Mouse (Mus musculus) lung, postnatal 36 days (tissue): ENCODE measurements around the gene Ppp4r1.
A peak's percentile ranks its signal among the peaks of the same experiment; 100 is the strongest.

ENCODE experiments used
- DNase-seq: peaks from one replicate; pipeline ENCODE4 v3.0.0; 2022; ENCODE audit warnings: mixed read lengths

Ppp4r1 gene

GRCm38 (mm10) chr17:65865265-65865664, 82.9 kb downstream of the Ppp4r1 start:
- DNase-seq = no peak

- no peak for DNase-seq
Observed at GRCm38 (mm10) chr17:65866201-65866600, 83.8 kb downstream of the Ppp4r1 start.

- no peak for DNase-seq
Observed at GRCm38 (mm10) chr17:65867996-65868395, 85.6 kb downstream of the Ppp4r1 start.

GRCm38 (mm10) chr17:65869720-65870119, 87.3 kb downstream of the Ppp4r1 start:
- DNase-seq = no peak

DNA sequence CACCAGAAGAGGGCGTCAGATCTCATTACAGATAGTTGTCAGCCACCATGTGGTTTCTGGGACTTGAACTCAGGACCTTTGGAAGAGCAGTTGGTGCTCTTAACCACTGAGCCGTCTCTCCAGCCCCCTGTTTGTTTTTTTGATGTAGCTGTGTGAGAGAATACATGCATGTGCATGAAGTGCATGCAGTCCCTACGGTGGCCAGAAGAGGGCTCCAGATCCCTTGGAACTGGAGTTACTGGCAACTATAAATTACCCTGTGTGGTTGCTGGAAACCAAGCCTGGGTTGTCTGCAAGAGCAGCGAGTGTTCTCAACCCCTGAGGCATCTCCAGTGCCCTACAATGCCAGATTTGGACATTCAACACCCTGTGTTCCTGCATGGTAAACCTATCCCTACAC, 87.8 kb downstream of the Ppp4r1 start:
- DNase-seq = peak; percentile 93

DNA sequence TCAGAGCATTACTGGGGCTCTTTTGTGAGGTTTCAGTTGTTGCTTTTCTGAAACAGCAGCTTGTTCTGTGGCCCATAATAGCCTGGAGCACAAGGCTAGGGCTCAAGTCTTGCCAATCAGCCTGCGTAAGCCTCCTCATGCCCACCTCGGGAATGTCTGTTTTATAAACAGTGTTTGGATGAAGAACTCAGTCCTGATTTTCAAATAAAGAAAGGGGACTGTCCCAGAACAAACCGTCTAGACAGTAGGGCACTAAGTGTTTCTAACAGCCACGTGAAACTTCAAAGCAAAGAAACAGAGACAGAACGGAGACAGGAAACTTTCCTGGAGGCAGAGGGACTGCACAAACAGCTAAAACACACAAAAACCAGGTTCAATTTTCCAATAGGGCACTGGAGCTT, 89.3 kb downstream of the Ppp4r1 start:
- peak; percentile 13 for DNase-seq

DNA sequence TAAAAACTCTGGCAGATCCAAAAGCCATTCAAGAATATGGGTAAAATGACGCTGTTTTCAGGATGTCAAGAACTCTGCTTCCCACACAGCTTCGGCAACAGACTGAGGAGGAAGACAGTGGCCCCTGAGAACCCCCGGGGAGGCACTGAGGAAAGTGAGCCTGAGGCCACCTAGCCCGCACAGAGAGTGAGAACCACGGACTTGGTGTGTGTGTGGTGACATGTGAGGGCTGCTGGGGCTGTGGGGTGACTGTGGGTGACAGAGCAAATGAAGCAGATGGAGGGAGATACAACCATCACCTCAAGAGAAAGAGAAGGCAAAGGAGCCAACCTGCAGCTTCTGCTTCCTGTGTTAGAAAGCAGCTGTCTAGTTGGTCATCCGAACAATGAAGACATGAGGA, 89.7 kb downstream of the Ppp4r1 start:
- DNase-seq = no peak

- peak; percentile 78 for DNase-seq
Observed at GRCm38 (mm10) chr17:65872652-65873051, 90.3 kb downstream of the Ppp4r1 start.

DNA sequence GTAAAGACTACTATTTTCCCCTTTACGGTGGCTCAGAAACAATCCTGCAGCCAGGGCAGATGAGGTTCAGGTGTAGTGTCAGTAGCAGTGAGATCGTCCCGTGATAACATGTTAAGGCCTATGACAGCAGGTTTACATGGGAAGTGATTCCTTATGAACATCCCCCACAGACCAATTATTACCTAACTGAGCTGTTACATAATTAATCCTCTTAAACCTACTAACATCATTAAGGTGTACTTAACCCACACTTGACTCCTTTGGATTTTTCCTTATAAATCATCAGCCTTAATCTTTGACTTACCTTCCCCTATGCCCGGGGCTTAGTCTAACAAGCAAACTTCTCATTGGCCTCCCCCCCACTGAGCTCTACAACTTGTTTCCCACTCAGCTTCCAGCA, 90.8 kb downstream of the Ppp4r1 start:
- no peak for DNase-seq

DNA sequence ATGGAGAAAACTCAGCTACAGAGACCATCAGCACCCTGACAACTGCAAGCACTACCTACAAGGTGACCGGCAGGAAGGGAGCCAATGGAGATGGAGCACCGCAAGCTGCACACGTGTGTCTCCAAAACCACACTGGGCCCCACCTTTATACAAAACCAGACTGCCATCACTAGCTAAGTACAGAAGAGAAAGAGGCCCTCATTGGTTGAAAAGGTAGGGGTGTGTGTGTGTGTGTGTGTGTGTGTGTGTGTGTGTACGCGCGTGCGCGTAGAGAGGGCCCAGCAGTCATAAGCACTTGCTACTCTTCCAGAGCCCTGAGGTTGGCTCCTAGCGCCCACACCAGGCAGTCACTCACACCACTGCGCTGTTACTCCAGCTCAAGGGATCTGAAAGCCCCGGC, 91.5 kb downstream of the Ppp4r1 start:
- no peak for DNase-seq

GRCm38 (mm10) chr17:65877026-65877425, 94.7 kb downstream of the Ppp4r1 start:
- no peak for DNase-seq

DNA sequence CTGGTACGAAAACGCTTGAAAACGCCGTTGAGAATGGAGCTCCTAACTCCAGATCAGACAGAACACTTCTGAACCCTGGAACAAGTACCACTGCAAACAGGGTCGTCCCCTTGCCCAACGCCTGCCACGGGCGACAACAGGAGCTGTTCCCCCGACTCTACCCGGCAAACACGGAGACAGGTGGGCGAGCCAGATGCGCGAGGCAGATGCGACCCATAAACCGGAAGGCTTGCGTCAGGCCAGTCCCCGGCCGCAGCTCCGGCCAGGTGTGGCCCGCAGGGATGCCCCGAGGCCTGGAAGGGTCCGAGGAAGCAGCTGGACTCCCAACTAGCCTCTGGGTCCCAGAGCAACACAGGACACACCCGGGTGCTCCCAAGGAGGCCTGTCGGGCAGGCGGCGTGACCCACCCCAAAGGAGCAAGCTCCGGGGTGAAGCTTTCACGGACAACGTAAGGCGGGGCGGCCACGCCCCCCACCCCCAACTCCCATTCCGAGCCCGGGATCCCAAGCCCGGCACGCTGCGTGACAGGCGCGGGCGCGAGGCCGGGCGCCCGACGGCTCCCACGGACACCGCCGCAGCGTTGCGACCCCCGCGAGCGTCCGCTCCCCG, 101.8 kb downstream of the Ppp4r1 start:
- peak; percentile 43 for DNase-seq

GRCm38 (mm10) chr17:65884691-65885397, 102.5 kb downstream of the Ppp4r1 start:
- peak; percentile 99 for DNase-seq

- DNase-seq = no peak
Observed at GRCm38 (mm10) chr17:65885398-65885696, 103.0 kb downstream of the Ppp4r1 start.

GRCm38 (mm10) chr17:65885697-65886529, 103.5 kb downstream of the Ppp4r1 start, which contains the start of gene Ralbp1:
Ralbp1 (minus strand) TSS chr17:65885798.
- peak; percentile 51 for DNase-seq

DNA sequence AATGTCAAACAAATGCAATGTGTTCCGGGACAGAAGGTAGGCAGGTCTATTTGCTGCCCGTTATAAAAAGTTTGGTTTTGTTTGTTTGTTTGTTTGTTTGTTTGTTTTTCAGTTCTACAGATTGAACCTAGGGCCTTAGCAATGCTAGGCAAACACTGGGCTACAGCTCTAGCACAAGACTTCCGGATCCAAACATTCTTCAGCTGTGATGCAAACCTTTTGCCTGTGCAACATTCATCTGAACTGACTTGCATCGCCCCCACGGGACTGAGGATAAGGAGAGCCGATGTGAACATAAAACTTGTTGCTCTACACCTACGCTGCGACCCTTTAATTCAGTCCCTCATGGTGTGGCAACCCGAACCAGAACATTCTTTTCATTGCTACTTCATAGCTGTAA, 104.2 kb downstream of the Ppp4r1 start:
- DNase-seq = peak; percentile 31

DNA sequence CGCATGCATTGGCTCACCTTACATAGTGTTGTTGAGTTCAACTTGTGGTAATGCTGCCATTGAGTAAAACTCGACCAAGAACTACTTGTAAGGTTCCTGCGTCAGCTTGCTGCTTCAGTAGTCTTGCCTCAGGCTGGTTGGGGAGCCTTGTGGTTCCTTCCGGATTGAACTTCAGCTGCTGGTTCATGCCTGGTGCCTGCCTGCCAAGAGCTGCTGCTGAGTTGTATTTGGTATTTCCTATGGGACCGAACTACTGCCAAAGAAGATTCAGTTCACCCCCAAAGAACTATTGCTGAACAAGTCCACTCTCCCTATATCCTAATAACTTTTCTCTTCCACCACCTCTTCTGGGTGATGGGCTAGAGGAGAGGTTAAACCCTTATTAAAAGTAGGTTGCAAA, 107.1 kb downstream of the Ppp4r1 start:
- no peak for DNase-seq
